Mouse (Mus musculus) midbrain, embryonic 12.5 days (tissue): ENCODE results near the gene Cacna1c. TPM values are rescaled to one million over a fixed set of nuclear protein-coding genes. Genes with fewer than 3 reads are reported as not detected.

ENCODE experiments used
- ATAC-seq: fragments of 200-750 bp; cut with Nextera tagmentation; 2 replicates; pipeline ENCODE4 v1.8.0; 2017; ENCODE audit warnings: low read depth, moderate TSS enrichment, moderate library complexity; ENCODE audit not compliant: low FRiP score
- H3K27ac ChIP-seq: fragments of 300-500 bp; sonication (generic); replicated peaks from 2 replicates; pipeline ENCODE4 v1.5.1; 2016; ENCODE audit warnings: mild to moderate bottlenecking
- H3K27me3 ChIP-seq: fragments of 300-500 bp; sonication (generic); 2 replicates; pipeline ENCODE4 v1.6.1; 2016; ENCODE audit warnings: mild to moderate bottlenecking
- H3K36me3 ChIP-seq: fragments of 300-500 bp; sonication (generic); 2 replicates; pipeline ENCODE4 v1.6.1; 2016
- H3K4me1 ChIP-seq: fragments of 300-500 bp; sonication (generic); 2 replicates; pipeline ENCODE4 v1.6.1; 2016
- H3K4me2 ChIP-seq: fragments of 300-500 bp; sonication (generic); replicated peaks from 2 replicates; pipeline ENCODE4 v1.6.1; 2016; ENCODE audit warnings: mild to moderate bottlenecking, moderate library complexity
- H3K4me3 ChIP-seq: fragments of 300-500 bp; sonication (generic); 2 replicates; pipeline ENCODE4 v1.5.1; 2016; ENCODE audit warnings: mild to moderate bottlenecking
- H3K9ac ChIP-seq: fragments of 300-500 bp; sonication (generic); replicated peaks from 2 replicates; pipeline ENCODE4 v1.6.1; 2016; ENCODE audit warnings: mild to moderate bottlenecking, moderate library complexity
- H3K9me3 ChIP-seq: fragments of 300-500 bp; sonication (generic); 2 replicates; pipeline ENCODE4 v1.6.1; 2016; ENCODE audit warnings: mild to moderate bottlenecking
- WGBS: fragments of 180-500 bp; shearing (Covaris S2); methylation state at CpG from one replicate; pipeline ENCODE4 v1.1.7; 2016; 5-methylcytosine and 5-hydroxymethylcytosine counted together
- polyA plus RNA-seq: library from polyadenylated mRNA; unstranded; fragments of >200 nt; fragmentation: Nextera tagmentation; extraction: Ambion mirVana; gene quantifications from 2 replicates; pipeline ENCODE4 v1.2.1, GENCODE M21; 2016

Gene Cacna1c
- polyA plus RNA-seq, 1 experiment from 2014 or later = 5.1 TPM

GRCm38 (mm10) chr6:119129664-119130063 lies 66.6 kb downstream of the Cacna1c start:
- no peak overlapping the region for H3K9ac ChIP-seq
- H3K4me1 ChIP-seq = no peaks in the 10 kb centered on the region
- H3K9me3 ChIP-seq = no peaks in the 10 kb centered on the region
- H3K4me2 ChIP-seq = no peak overlapping the region
- no peak overlapping the region for H3K4me3 ChIP-seq
- no peak overlapping the region for H3K27ac ChIP-seq
- 77% methylated on average over 5 of the region's 5 CpGs for WGBS
- H3K36me3 ChIP-seq = no peaks in the 10 kb centered on the region
- ATAC-seq = no peak
- no peaks in the 10 kb centered on the region for H3K27me3 ChIP-seq

DNA sequence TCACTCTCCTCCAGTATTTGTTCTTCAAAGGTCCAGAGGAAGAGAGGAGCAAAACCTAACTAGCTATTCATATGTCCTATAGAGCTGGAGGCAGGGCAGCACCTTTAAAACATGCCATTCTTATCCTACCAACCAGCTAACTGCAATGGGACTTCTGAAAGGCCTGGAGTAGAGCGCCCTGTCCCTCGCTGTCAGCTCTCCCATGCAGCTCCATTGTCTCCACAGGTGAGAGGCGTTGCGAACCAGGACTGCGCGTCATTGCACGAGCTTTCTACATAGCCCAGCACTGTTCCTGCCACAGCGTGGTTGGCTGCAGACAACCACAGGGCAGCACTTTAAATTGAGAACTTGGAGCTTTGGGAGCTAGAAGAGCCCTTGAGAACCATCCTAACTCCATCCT lies 67.7 kb downstream of the Cacna1c start:
- Histone ChIP-seq H3K4me1 (no peaks in the 10 kb centered on the region), H3K4me2 (no peak overlapping the region), H3K36me3 (no peaks in the 10 kb centered on the region), H3K4me3 (no peak overlapping the region), H3K9me3 (no peaks in the 10 kb centered on the region), H3K27ac (no peak overlapping the region), H3K27me3 (no peaks in the 10 kb centered on the region), H3K9ac (no peak overlapping the region)
- 84% methylated on average over 8 of the region's 8 CpGs for WGBS
- no peak for ATAC-seq

DNA sequence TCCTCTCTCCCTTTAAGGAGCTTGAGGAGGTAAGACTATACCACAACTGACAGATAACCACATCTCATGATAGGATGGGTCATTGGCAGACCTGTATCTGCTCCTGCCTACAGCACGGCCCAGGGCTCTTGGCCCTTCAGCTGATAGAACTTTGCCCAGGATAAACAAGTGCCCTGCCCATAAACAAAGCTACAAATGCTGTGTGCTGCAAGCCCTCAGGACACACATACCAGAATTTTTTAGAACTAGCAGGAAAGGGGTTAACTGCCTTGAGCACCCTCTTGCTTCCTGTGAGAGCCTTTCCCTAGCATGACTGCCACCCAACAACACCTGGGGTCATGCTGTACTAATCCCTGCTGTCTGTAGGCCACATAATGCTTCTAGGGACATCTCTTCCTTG lies 68.1 kb downstream of the Cacna1c start:
- WGBS = 100% methylated on average over 1 of the region's 1 CpGs
- Histone ChIP-seq H3K4me1 (no peaks in the 10 kb centered on the region), H3K4me3 (no peak overlapping the region), H3K27ac (no peak overlapping the region), H3K36me3 (no peaks in the 10 kb centered on the region), H3K4me2 (no peak overlapping the region), H3K9ac (no peak overlapping the region), H3K9me3 (no peaks in the 10 kb centered on the region), H3K27me3 (no peaks in the 10 kb centered on the region)
- ATAC-seq = no peak

GRCm38 (mm10) chr6:119126991-119127390 lies 69.2 kb downstream of the Cacna1c start:
- H3K4me3 ChIP-seq = no peak overlapping the region
- no peaks in the 10 kb centered on the region for H3K4me1 ChIP-seq
- no peak overlapping the region for H3K9ac ChIP-seq
- no peaks in the 10 kb centered on the region for H3K36me3 ChIP-seq
- H3K27ac ChIP-seq = no peak overlapping the region
- H3K27me3 ChIP-seq = no peaks in the 10 kb centered on the region
- no peaks in the 10 kb centered on the region for H3K9me3 ChIP-seq
- WGBS = 86% methylated on average over 3 of the region's 3 CpGs
- H3K4me2 ChIP-seq = no peak overlapping the region
- no peak for ATAC-seq

GRCm38 (mm10) chr6:119118371-119118770 lies 77.8 kb downstream of the Cacna1c start:
- Histone ChIP-seq H3K27ac (no peak overlapping the region), H3K4me2 (no peak overlapping the region), H3K4me1 (no peaks in the 10 kb centered on the region), H3K27me3 (no peaks in the 10 kb centered on the region), H3K36me3 (no peaks in the 10 kb centered on the region), H3K4me3 (no peak overlapping the region), H3K9me3 (no peaks in the 10 kb centered on the region), H3K9ac (no peak overlapping the region)
- no peak for ATAC-seq
- WGBS = 65% methylated on average over 4 of the region's 4 CpGs

GRCm38 (mm10) chr6:119116290-119116689 lies 79.9 kb downstream of the Cacna1c start:
- H3K4me3 ChIP-seq = no peak overlapping the region
- H3K4me2 ChIP-seq = no peak overlapping the region
- no peaks in the 10 kb centered on the region for H3K9me3 ChIP-seq
- no peak for ATAC-seq
- no peaks in the 10 kb centered on the region; the same call in 1 of the 2 replicates for H3K27me3 ChIP-seq
- H3K4me1 ChIP-seq = no peaks in the 10 kb centered on the region
- H3K36me3 ChIP-seq = no peaks in the 10 kb centered on the region
- H3K9ac ChIP-seq = no peak overlapping the region
- H3K27ac ChIP-seq = no peak overlapping the region
- WGBS = 90% methylated on average over 3 of the region's 3 CpGs

DNA sequence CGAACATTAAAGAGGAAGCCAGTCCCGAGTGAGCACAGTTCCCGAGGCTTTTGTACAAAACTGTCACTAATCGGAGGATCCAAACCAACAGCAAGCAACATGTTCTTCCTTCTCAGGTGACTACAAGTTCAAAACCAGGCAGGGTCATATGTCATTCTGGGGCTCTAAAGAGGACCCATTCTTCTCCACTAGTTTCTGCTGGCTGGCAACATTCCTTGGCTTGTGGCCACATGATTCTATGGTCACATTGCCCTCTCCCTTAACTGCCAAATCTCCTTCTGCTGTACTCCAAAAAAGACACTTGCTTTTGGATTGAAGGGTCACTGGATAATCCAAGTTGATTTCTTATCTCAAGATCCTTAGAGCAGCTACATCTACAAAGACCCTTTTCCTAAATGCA lies 82.9 kb downstream of the Cacna1c start:
- H3K4me1 ChIP-seq = peaks cover 4% of the 10 kb centered on the region; the same call in 1 of the 2 replicates
- no peak overlapping the region for H3K4me2 ChIP-seq
- H3K27me3 ChIP-seq = peaks cover 13% of the 10 kb centered on the region
- no peak for ATAC-seq
- no peaks in the 10 kb centered on the region for H3K9me3 ChIP-seq
- H3K4me3 ChIP-seq = no peak overlapping the region
- no peak overlapping the region for H3K9ac ChIP-seq
- H3K36me3 ChIP-seq = no peaks in the 10 kb centered on the region
- WGBS = 92% methylated on average over 4 of the region's 4 CpGs
- H3K27ac ChIP-seq = no peak overlapping the region

DNA sequence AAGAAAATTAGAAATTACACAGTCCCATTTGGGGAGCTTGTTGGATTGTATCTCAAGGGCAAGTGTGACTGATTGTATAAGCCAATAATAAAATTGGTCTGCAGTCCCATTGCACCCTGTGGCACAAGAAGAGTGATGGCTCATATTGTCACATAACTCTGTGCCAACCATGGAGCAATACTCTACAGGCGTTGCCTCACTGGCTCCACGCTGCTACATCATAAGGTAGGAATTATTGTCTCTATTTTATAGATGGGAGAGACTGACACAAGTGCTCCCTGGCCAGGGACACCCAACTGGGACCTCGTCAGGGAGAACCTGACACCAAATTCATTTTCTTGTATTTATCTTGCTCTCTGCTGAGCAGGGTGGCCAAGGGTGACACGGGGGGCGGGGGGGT lies 85.8 kb downstream of the Cacna1c start:
- ATAC-seq = no peak
- WGBS = 84% methylated on average over 5 of the region's 5 CpGs
- peaks cover 42% of the 10 kb centered on the region for H3K27me3 ChIP-seq
- H3K27ac ChIP-seq = no peak overlapping the region
- no peak overlapping the region for H3K4me2 ChIP-seq
- no peaks in the 10 kb centered on the region for H3K36me3 ChIP-seq
- no peak overlapping the region for H3K9ac ChIP-seq
- peaks cover 22% of the 10 kb centered on the region for H3K4me1 ChIP-seq
- no peak overlapping the region for H3K4me3 ChIP-seq
- H3K9me3 ChIP-seq = no peaks in the 10 kb centered on the region

- Histone ChIP-seq H3K9me3 (no peaks in the 10 kb centered on the region), H3K4me2 (peak overlapping the region; percentile 95), H3K36me3 (no peaks in the 10 kb centered on the region), H3K4me1 (peaks cover 22% of the 10 kb centered on the region), H3K27ac (peak overlapping the region; percentile 79), H3K27me3 (peaks cover 52% of the 10 kb centered on the region), H3K4me3 (peak overlapping the region; percentile 74), H3K9ac (peak overlapping the region; percentile 79)
- ATAC-seq = peak; percentile 80
- 2% methylated on average over 25 of the region's 93 CpGs for WGBS
Measured at GRCm38 (mm10) chr6:119108466-119109394, 87.5 kb downstream of the Cacna1c start.

GRCm38 (mm10) chr6:119107856-119108465 lies 88.3 kb downstream of the Cacna1c start:
- peak overlapping the region; percentile 79 for H3K27ac ChIP-seq
- peak; percentile 5; the same call in 1 of the 2 replicates for ATAC-seq

DNA sequence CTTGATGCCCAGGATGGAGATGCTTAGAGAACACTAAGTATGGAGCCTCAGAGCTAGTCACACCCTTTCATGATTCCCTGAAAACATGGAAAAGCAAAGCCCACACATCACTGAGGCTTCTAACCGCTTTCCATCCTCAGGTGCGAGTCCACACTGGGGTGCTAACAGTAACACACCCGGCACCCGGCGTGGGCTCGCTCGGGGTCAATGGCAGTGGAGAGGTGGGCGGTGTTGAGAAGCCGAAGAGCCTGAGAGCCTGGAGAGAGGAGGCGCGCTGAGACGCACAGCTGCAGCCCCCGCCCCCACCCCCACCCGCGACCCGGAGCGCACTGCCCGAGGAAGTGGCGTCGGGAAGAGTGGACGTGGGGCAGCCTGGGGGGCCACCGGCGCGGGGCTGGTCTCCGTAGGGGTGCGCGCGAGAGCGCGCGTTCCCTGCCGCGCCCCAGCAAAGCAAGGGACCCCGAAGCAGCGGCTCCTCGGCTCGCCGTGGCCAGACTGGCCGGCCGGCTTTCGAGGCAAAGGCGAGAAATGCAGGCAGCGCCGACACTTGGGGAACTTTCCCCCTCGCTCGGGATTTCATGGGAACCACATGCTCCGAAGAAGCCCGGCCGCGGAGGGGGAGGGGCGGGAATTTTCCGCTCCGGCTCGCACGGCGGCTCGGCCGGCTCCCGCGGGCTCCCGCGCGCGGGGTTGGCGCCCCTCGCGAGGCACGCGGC lies 88.9 kb downstream of the Cacna1c start:
- H3K4me2 ChIP-seq = peak overlapping the region; percentile 95
- peaks cover 58% of the 10 kb centered on the region for H3K27me3 ChIP-seq
- WGBS = under 1% methylated on average over 69 of the region's 69 CpGs
- peak overlapping the region; percentile 79; the same call in 1 of the 2 replicates for H3K27ac ChIP-seq
- no peaks in the 10 kb centered on the region for H3K36me3 ChIP-seq
- peaks cover 22% of the 10 kb centered on the region for H3K4me1 ChIP-seq
- peak overlapping the region; percentile 74 for H3K4me3 ChIP-seq
- peak; percentile 27; the same call in 1 of the 2 replicates for ATAC-seq
- H3K9ac ChIP-seq = peak overlapping the region; percentile 79
- no peaks in the 10 kb centered on the region for H3K9me3 ChIP-seq

More at GRCm38 (mm10) chr6:119107856-119108465, 88.3 kb downstream of the Cacna1c start:
- Histone ChIP-seq H3K9me3 (no peaks in the 10 kb centered on the region), H3K27me3 (peaks cover 54% of the 10 kb centered on the region), H3K4me2 (peak overlapping the region; percentile 95), H3K36me3 (no peaks in the 10 kb centered on the region), H3K4me1 (peaks cover 22% of the 10 kb centered on the region), H3K9ac (peak overlapping the region; percentile 79), H3K4me3 (peak overlapping the region; percentile 74)
- under 1% methylated on average over 46 of the region's 58 CpGs for WGBS
